Mouse (Mus musculus): ENCODE data around the gene Tmem191c. TPM values are rescaled to one million over a fixed set of nuclear protein-coding genes. Genes with fewer than 3 reads are reported as not detected.

Gene Tmem191c
- polyA plus RNA-seq, 1 experiment from 2014 or later = 4.0 TPM

DNA sequence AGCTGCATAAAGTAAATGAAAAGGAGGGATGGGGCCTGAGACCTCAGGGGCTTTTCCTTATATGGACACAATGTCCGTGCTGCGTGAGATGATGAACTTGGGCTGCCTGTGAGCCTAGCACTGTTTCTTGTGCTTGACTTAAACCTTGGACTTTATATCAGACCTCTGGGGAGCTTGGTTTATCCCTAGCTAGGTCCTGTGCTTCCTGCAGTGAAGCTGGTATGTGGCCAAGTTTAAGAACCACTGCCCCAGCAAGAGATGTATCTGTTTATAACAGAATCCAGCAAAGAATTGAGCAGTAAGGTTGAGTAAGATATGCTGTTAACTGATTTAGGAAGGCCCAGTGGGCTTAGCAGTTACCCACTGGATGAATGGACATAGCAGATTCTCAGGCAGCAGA is 36.5 kb upstream of the Tmem191c start:
- H3K4me2 ChIP-seq (ENCODE audit: low read depth, low read length) = no peak overlapping the region
- ATAC-seq (ENCODE audit: low read depth) = no peak
- 58% methylated on average over 2 of the region's 2 CpGs for WGBS (ENCODE audit: insufficient replicate concordance)
- H3K36me3 ChIP-seq (ENCODE audit: control insufficient read depth, insufficient read depth) = no peaks in the 10 kb centered on the region
- no peak overlapping the region for H3K9ac ChIP-seq (ENCODE audit: low read depth, low read length)
- no peaks in the 10 kb centered on the region for H3K27me3 ChIP-seq (ENCODE audit: control insufficient read depth, insufficient read depth, low read depth, low read length)
- peaks cover 62% of the 10 kb centered on the region for H3K4me1 ChIP-seq (ENCODE audit: control insufficient read depth, low read depth, low read length)
- no peak overlapping the region for H3K27ac ChIP-seq (ENCODE audit: low read length)
- H3K9me3 ChIP-seq (replicated peaks; ENCODE audit: control insufficient read depth, low read length) = no peaks in the 10 kb centered on the region
- H3K4me3 ChIP-seq (ENCODE audit: low read depth, low read length) = no peak overlapping the region

DNA sequence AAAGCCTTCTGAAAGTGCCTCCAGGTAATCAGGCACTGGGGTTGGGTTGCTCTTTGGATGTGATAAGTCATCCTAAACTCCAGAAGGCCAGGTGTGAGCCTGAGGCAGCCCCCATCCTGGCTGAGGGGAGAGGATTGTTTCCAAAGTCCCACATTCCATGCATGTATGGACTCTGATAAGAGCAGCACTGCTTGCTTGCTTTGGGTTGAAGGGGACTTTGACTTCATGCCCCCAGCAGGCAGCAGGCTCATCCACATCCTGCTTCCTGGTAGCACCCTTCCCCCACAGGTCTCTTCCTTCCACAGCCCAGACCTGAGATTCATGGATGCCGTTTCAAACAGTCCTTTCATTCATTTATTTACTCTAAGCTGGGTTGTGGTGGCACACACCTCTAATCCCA is 32.1 kb upstream of the Tmem191c start:
- no peaks in the 10 kb centered on the region for H3K9me3 ChIP-seq (replicated peaks; ENCODE audit: control insufficient read depth, low read length)
- 0 out of 2 replicates have a peak overlapping the region, but pooled peaks have one; percentile 14 for H3K4me2 ChIP-seq (ENCODE audit: low read depth, low read length)
- peaks cover 31% of the 10 kb centered on the region for H3K4me1 ChIP-seq (ENCODE audit: control insufficient read depth, low read depth, low read length)
- no peak overlapping the region for H3K9ac ChIP-seq (ENCODE audit: low read depth, low read length)
- H3K27ac ChIP-seq (ENCODE audit: low read length) = peak overlapping the region; percentile 81
- WGBS (ENCODE audit: insufficient replicate concordance) = 27% methylated on average over 1 of the region's 1 CpGs
- H3K36me3 ChIP-seq (ENCODE audit: control insufficient read depth, insufficient read depth) = no peaks in the 10 kb centered on the region
- peak; percentile 91 for ATAC-seq (ENCODE audit: low read depth)
- no peak overlapping the region for H3K4me3 ChIP-seq (ENCODE audit: low read depth, low read length)
- H3K27me3 ChIP-seq (ENCODE audit: control insufficient read depth, insufficient read depth, low read depth, low read length) = no peaks in the 10 kb centered on the region

DNA sequence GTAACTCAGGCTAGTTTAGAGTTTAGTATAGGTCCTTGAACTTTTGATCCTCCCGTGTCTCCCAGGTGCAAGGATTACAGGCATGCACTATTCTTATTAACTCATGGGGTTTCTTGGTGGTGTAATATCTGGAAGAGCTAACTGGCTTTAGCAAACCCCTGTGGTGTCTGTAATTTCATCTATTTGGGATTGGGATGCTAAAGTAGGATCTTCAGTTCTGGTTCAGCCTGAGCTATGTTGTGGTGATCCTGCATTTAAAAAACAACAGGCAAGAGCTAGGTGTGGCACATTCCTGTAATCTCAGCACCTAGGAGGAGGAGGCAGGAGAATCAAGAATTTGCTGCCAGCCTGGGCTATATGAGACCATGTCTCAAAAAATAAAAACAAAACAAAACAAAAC is 30.9 kb upstream of the Tmem191c start:
- no peaks in the 10 kb centered on the region for H3K36me3 ChIP-seq (ENCODE audit: control insufficient read depth, insufficient read depth)
- H3K4me3 ChIP-seq (ENCODE audit: low read depth, low read length) = no peak overlapping the region
- H3K4me1 ChIP-seq (ENCODE audit: control insufficient read depth, low read depth, low read length) = peaks cover 33% of the 10 kb centered on the region
- no peak overlapping the region for H3K27ac ChIP-seq (ENCODE audit: low read length)
- no peak overlapping the region for H3K4me2 ChIP-seq (ENCODE audit: low read depth, low read length)
- H3K9me3 ChIP-seq (replicated peaks; ENCODE audit: control insufficient read depth, low read length) = no peaks in the 10 kb centered on the region
- no peaks in the 10 kb centered on the region for H3K27me3 ChIP-seq (ENCODE audit: control insufficient read depth, insufficient read depth, low read depth, low read length)
- 73% methylated on average over 1 of the region's 1 CpGs for WGBS (ENCODE audit: insufficient replicate concordance)
- no peak for ATAC-seq (ENCODE audit: low read depth)
- H3K9ac ChIP-seq (ENCODE audit: low read depth, low read length) = no peak overlapping the region

DNA sequence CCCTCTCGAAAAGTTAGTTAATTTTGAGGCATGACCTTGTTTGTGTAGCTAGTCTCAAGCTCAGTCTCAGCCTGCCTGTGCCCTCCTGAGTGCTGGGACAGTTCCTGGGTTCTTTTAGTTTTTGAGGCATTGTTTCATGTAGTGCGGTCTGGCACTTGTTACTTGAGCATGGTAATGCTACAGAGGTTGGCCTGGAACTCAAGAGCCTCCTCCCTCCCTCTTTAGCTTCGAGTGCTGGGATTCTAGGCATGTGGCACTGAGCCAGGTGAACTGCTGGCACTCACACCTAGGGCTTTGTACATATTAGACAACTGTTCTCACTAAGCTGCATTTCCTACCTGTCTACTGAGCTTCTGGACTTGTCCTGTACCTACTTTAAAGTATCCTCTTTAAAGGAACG is 28.1 kb upstream of the Tmem191c start:
- 55% methylated on average over 4 of the region's 4 CpGs for WGBS (ENCODE audit: insufficient replicate concordance)
- H3K36me3 ChIP-seq (ENCODE audit: control insufficient read depth, insufficient read depth) = no peaks in the 10 kb centered on the region
- no peaks in the 10 kb centered on the region for H3K9me3 ChIP-seq (replicated peaks; ENCODE audit: control insufficient read depth, low read length)
- peaks cover 43% of the 10 kb centered on the region for H3K4me1 ChIP-seq (ENCODE audit: control insufficient read depth, low read depth, low read length)
- no peak overlapping the region for H3K9ac ChIP-seq (ENCODE audit: low read depth, low read length)
- ATAC-seq (ENCODE audit: low read depth) = no peak
- no peak overlapping the region for H3K4me2 ChIP-seq (ENCODE audit: low read depth, low read length)
- no peaks in the 10 kb centered on the region for H3K27me3 ChIP-seq (ENCODE audit: control insufficient read depth, insufficient read depth, low read depth, low read length)
- H3K4me3 ChIP-seq (ENCODE audit: low read depth, low read length) = no peak overlapping the region
- H3K27ac ChIP-seq (ENCODE audit: low read length) = no peak overlapping the region; the same call in 1 of the 2 replicates

DNA sequence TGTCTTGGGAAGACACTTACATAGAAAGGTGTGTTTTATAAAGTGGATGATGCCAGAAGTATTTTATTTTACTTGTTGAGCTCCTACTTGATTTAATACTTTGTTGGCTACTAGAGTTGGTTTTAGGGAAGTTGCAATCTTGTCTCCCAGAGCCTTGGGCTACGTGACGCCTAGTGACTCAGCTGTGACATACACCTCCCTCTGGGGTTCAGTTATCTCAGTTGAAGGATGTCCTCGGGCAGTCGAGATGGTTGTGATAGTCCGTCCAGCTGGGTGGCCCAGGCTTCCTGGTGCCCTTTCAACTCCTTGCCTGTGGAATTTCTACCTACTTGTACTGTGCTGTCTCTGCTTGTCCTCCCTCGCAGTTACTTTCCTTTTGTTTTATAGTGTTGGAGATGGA is 26.7 kb upstream of the Tmem191c start:
- peak; percentile 74 for ATAC-seq (ENCODE audit: low read depth)
- Histone ChIP-seq H3K9ac (ENCODE audit: low read depth, low read length) (no peak overlapping the region), H3K36me3 (ENCODE audit: control insufficient read depth, insufficient read depth) (no peaks in the 10 kb centered on the region), H3K4me3 (ENCODE audit: low read depth, low read length) (no peak overlapping the region), H3K27ac (ENCODE audit: low read length) (no peak overlapping the region), H3K4me1 (ENCODE audit: control insufficient read depth, low read depth, low read length) (peaks cover 52% of the 10 kb centered on the region), H3K27me3 (ENCODE audit: control insufficient read depth, insufficient read depth, low read depth, low read length) (no peaks in the 10 kb centered on the region), H3K9me3 (replicated peaks; ENCODE audit: control insufficient read depth, low read length) (no peaks in the 10 kb centered on the region), H3K4me2 (ENCODE audit: low read depth, low read length) (0 out of 2 replicates have a peak overlapping the region, but pooled peaks have one; percentile 18)
- WGBS (ENCODE audit: insufficient replicate concordance) = 14% methylated on average over 6 of the region's 6 CpGs

DNA sequence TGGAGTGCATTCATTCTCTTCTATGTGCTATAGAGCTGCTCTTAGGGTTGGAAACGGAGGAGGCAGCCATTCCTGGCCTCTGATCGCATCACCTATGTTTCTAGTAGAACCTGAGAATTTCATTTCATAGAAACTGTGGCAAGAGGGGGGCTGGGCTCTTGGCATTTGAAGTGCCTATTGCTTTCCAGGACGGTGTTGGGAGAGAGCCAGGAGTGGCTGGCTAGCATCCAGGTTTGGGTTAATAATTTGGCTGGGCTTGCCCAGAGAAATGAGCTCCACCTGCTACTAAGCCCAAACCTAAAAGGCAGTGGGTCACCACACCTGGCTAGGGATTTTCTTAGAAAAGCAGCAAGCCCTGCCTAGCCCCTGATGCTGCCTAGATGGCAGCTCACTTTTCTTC is 24.3 kb upstream of the Tmem191c start:
- no peak overlapping the region for H3K4me3 ChIP-seq (ENCODE audit: low read depth, low read length)
- H3K36me3 ChIP-seq (ENCODE audit: control insufficient read depth, insufficient read depth) = no peaks in the 10 kb centered on the region; the same call in none of the 2 replicates
- 60% methylated on average over 3 of the region's 3 CpGs for WGBS (ENCODE audit: insufficient replicate concordance)
- H3K9me3 ChIP-seq (replicated peaks; ENCODE audit: control insufficient read depth, low read length) = no peaks in the 10 kb centered on the region
- peak; percentile 18; the same call in 1 of the 2 replicates for ATAC-seq (ENCODE audit: low read depth)
- no peaks in the 10 kb centered on the region for H3K27me3 ChIP-seq (ENCODE audit: control insufficient read depth, insufficient read depth, low read depth, low read length)
- peaks cover 54% of the 10 kb centered on the region for H3K4me1 ChIP-seq (ENCODE audit: control insufficient read depth, low read depth, low read length)
- no peak overlapping the region for H3K9ac ChIP-seq (ENCODE audit: low read depth, low read length)
- peak overlapping the region; percentile 40 for H3K4me2 ChIP-seq (ENCODE audit: low read depth, low read length)
- peak overlapping the region; percentile 62 for H3K27ac ChIP-seq (ENCODE audit: low read length)

DNA sequence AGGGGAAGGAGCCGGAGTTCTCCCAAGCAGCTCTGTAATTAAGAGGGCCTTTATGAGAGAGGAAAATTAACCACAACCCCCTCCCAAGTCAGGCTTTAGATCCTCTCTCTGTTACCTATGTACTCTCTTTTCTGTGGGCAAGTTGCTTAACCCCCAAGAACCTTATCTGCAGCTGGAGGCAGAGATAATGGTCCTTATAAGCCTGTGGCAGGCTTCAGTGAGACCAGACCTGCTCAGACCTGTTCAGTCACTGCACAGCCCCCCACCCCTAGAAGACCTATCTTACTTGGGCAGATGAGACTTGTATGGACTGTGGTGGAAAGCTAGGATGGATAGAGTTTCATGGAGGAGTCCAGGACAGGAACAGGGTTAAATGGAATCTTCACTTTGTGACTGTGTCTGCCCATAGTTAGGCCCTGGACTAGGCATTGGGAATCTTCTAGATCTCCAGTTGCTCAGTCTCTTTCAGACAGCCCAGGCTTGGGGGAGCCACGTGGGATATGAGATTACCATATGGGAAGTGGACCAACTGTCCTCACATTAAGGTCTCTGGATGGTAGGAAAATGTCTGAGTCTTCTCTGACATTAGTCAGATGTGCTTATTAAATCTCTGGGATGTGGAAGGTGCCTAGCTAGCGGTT is 23.7 kb upstream of the Tmem191c start:
- 30% methylated on average over 3 of the region's 3 CpGs for WGBS (ENCODE audit: insufficient replicate concordance)
- Histone ChIP-seq H3K27me3 (ENCODE audit: control insufficient read depth, insufficient read depth, low read depth, low read length) (no peaks in the 10 kb centered on the region), H3K27ac (ENCODE audit: low read length) (peak overlapping the region; percentile 62), H3K36me3 (ENCODE audit: control insufficient read depth, insufficient read depth) (no peaks in the 10 kb centered on the region; the same call in none of the 2 replicates), H3K9me3 (replicated peaks; ENCODE audit: control insufficient read depth, low read length) (no peaks in the 10 kb centered on the region), H3K4me3 (ENCODE audit: low read depth, low read length) (no peak overlapping the region), H3K4me2 (ENCODE audit: low read depth, low read length) (peak overlapping the region; percentile 40), H3K4me1 (ENCODE audit: control insufficient read depth, low read depth, low read length) (peaks cover 54% of the 10 kb centered on the region), H3K9ac (ENCODE audit: low read depth, low read length) (no peak overlapping the region; the same call in 1 of the 2 replicates)
- ATAC-seq (ENCODE audit: low read depth) = peak; percentile 82

DNA sequence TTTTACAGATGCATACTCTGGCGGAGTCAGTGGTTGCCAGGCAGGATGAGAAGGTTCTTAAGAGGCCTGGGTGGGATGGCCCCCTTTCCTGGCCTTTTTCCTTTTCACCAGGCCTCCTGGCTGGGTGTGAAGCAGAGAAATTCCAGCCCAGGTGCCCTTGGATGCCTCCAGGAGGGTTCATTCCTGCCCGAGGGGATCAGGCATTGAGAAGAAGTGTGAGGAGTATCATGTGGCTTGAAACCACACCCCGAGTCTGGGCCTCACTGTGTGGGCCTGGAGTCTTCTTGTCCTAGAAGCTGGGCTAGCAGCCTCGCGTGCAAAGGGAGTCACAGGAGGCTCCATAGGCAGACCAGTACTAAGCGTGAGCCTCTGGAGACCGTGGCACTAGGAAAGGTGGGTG is 23.0 kb upstream of the Tmem191c start:
- ATAC-seq (ENCODE audit: low read depth) = peak; percentile 17; the same call in 1 of the 2 replicates
- Histone ChIP-seq H3K27me3 (ENCODE audit: control insufficient read depth, insufficient read depth, low read depth, low read length) (no peaks in the 10 kb centered on the region), H3K9ac (ENCODE audit: low read depth, low read length) (peak overlapping the region; percentile 38), H3K4me1 (ENCODE audit: control insufficient read depth, low read depth, low read length) (peaks cover 54% of the 10 kb centered on the region), H3K9me3 (replicated peaks; ENCODE audit: control insufficient read depth, low read length) (no peaks in the 10 kb centered on the region), H3K27ac (ENCODE audit: low read length) (peak overlapping the region; percentile 62), H3K4me2 (ENCODE audit: low read depth, low read length) (peak overlapping the region; percentile 40; the same call in 1 of the 2 replicates), H3K36me3 (ENCODE audit: control insufficient read depth, insufficient read depth) (peaks cover 3% of the 10 kb centered on the region), H3K4me3 (ENCODE audit: low read depth, low read length) (no peak overlapping the region)
- 29% methylated on average over 7 of the region's 7 CpGs for WGBS (ENCODE audit: insufficient replicate concordance)

DNA sequence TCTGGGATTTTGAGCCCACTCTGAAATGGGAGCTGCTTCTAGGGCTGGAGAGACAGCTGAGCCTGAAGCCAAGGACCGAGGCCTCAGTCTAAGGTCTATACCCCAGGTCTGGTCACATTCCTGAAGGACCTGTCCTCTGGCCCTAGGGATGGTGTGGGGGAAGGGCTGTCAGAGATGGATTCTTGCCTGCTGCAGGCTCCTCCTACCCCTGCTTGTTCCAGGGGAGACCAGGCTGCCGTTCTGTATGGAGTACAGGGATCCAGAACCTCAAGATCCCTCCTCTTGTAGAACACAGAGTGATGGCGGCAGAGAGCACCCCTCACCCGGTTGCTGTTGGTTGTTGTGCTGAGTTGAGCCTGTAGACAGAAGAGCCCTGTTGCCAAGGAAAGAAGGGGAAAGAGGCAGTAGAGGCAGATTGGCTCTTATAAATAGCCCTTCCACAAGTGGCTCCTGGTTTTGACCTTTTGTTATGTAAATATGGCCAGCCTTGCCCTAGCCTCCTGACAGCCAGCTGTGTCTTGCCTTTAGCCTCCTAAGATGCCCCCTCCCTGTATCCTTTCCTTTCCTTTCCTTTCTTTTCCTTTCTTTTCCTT is 21.8 kb upstream of the Tmem191c start:
- no peak for ATAC-seq (ENCODE audit: low read depth)
- no peaks in the 10 kb centered on the region for H3K27me3 ChIP-seq (ENCODE audit: control insufficient read depth, insufficient read depth, low read depth, low read length)
- no peak overlapping the region for H3K4me3 ChIP-seq (ENCODE audit: low read depth, low read length)
- H3K36me3 ChIP-seq (ENCODE audit: control insufficient read depth, insufficient read depth) = peaks cover 3% of the 10 kb centered on the region
- no peak overlapping the region for H3K9ac ChIP-seq (ENCODE audit: low read depth, low read length)
- 74% methylated on average over 4 of the region's 4 CpGs for WGBS (ENCODE audit: insufficient replicate concordance)
- no peak overlapping the region for H3K4me2 ChIP-seq (ENCODE audit: low read depth, low read length)
- H3K9me3 ChIP-seq (replicated peaks; ENCODE audit: control insufficient read depth, low read length) = no peaks in the 10 kb centered on the region
- H3K4me1 ChIP-seq (ENCODE audit: control insufficient read depth, low read depth, low read length) = peaks cover 43% of the 10 kb centered on the region
- no peak overlapping the region for H3K27ac ChIP-seq (ENCODE audit: low read length)
